Mouse (Mus musculus): ENCODE measurements around the gene Acap1. TPM values are rescaled to one million over a fixed set of nuclear protein-coding genes. Genes with fewer than 3 reads are reported as not detected.
"Not testable (repeated sequence)": the region's sequence is repeated elsewhere in the genome, so short reads cannot be mapped to it uniquely, and the experiment has no call there.

Gene Acap1
- polyA plus RNA-seq, 1 experiment from 2014 or later, result 5.1 TPM

GRCm38 (mm10) chr11:69917379-69917948, 22.1 kb upstream of the Acap1 start:
- no peak overlapping the region for H3K9ac ChIP-seq (ENCODE audit: low read length)
- no peak overlapping the region for H3K4me2 ChIP-seq (ENCODE audit: low read depth, low read length)
- WGBS, result 78% methylated on average over 8 of the region's 8 CpGs
- H3K4me1 ChIP-seq (ENCODE audit: control insufficient read depth, insufficient read depth, low read length), result peaks cover 39% of the 10 kb centered on the region
- no peak overlapping the region for H3K4me3 ChIP-seq (replicated peaks; ENCODE audit: low read length)
- no peaks in the 10 kb centered on the region for H3K9me3 ChIP-seq (replicated peaks; ENCODE audit: control insufficient read depth, low read length)
- H3K27ac ChIP-seq (ENCODE audit: low read length), result no peak overlapping the region
- no peaks in the 10 kb centered on the region for H3K27me3 ChIP-seq (ENCODE audit: control insufficient read depth, insufficient read depth, low read length)
- H3K36me3 ChIP-seq (ENCODE audit: control insufficient read depth, insufficient read depth, low read length), result peaks cover 23% of the 10 kb centered on the region
- ATAC-seq (ENCODE audit: insufficient read depth, low FRiP score), result no peak

- H3K9me3 ChIP-seq (replicated peaks; ENCODE audit: control insufficient read depth, low read length); ATAC-seq (ENCODE audit: insufficient read depth, low FRiP score); H3K27me3 ChIP-seq (ENCODE audit: control insufficient read depth, insufficient read depth, low read length); H3K9ac ChIP-seq (ENCODE audit: low read length); H3K4me3 ChIP-seq (replicated peaks; ENCODE audit: low read length); H3K4me2 ChIP-seq (ENCODE audit: low read depth, low read length); H3K27ac ChIP-seq (ENCODE audit: low read length): not testable (repeated sequence)
- Histone ChIP-seq H3K36me3 (ENCODE audit: control insufficient read depth, insufficient read depth, low read length) (peaks cover 28% of the 10 kb centered on the region), H3K4me1 (ENCODE audit: control insufficient read depth, insufficient read depth, low read length) (peaks cover 36% of the 10 kb centered on the region)
- WGBS, result 52% methylated on average over 7 of the region's 7 CpGs
Observed at GRCm38 (mm10) chr11:69916652-69917378, 21.5 kb upstream of the Acap1 start.

DNA sequence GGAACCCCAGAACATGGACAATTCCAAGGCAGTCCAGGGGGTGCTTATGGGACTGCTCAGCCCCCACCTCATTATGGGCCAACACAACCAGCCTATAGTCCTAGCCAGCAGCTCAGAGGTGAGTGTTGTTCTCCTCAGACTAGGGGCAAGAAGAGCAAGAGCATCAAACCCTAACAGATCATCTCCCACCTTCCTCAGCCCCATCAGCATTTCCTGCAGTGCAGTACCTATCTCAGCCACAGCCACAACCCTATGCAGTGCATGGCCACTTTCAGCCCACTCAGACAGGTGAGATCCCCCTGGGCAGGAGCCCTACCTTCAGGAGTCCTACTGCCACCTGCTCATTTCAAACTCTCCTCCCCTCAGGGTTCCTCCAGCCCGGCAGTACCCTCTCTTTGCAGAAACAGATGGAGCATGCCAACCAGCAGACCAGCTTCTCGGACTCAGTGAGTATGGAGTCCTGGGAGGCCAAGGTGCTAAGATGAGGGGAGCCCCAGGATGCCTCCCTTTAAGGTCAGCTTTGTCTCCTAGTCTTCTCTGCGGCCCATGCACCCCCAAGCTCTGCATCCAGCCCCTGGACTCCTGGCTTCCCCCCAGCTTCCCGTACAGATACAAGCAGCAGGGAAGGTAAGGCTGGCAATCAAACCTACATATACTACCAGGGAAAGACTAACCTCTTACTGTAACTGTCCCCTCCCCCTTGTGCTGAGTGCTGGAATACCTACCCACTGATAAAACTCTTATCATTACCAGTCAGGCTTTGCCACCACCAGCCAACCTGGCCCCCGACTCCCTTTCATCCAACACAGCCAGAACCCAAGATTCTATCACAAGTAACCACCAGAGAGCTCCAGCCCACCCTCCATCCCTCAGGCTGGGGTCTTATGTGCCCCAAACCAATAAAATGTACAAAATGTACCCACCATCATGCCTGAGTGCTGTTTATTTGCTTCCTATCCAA, 20.6 kb upstream of the Acap1 start:
- 0 out of 2 replicates have a peak overlapping the region, but pooled peaks have one; percentile 95 for H3K4me3 ChIP-seq (replicated peaks; ENCODE audit: low read length)

GRCm38 (mm10) chr11:69914917-69915430, 19.6 kb upstream of the Acap1 start:
- H3K4me1 ChIP-seq (ENCODE audit: control insufficient read depth, insufficient read depth, low read length), result peaks cover 36% of the 10 kb centered on the region
- H3K27me3 ChIP-seq (ENCODE audit: control insufficient read depth, insufficient read depth, low read length), result no peaks in the 10 kb centered on the region
- H3K4me3 ChIP-seq (replicated peaks; ENCODE audit: low read length), result peak overlapping the region; percentile 95
- peak overlapping the region; percentile 93 for H3K4me2 ChIP-seq (ENCODE audit: low read depth, low read length)
- peak overlapping the region; percentile 95 for H3K9ac ChIP-seq (ENCODE audit: low read length)
- no peak overlapping the region for H3K27ac ChIP-seq (ENCODE audit: low read length)
- WGBS, result 37% methylated on average over 9 of the region's 9 CpGs
- peaks cover 35% of the 10 kb centered on the region for H3K36me3 ChIP-seq (ENCODE audit: control insufficient read depth, insufficient read depth, low read length)
- no peaks in the 10 kb centered on the region for H3K9me3 ChIP-seq (replicated peaks; ENCODE audit: control insufficient read depth, low read length)
- ATAC-seq (ENCODE audit: insufficient read depth, low FRiP score), result no peak

More for the DNA sequence above, 20.6 kb upstream of the Acap1 start:
- H3K9ac ChIP-seq (ENCODE audit: low read length), result no peak overlapping the region; the same call in 1 of the 2 replicates
- no peak for ATAC-seq (ENCODE audit: insufficient read depth, low FRiP score)
- H3K27me3 ChIP-seq (ENCODE audit: control insufficient read depth, insufficient read depth, low read length), result no peaks in the 10 kb centered on the region
- H3K4me1 ChIP-seq (ENCODE audit: control insufficient read depth, insufficient read depth, low read length), result peaks cover 36% of the 10 kb centered on the region
- peaks cover 35% of the 10 kb centered on the region for H3K36me3 ChIP-seq (ENCODE audit: control insufficient read depth, insufficient read depth, low read length)
- no peaks in the 10 kb centered on the region for H3K9me3 ChIP-seq (replicated peaks; ENCODE audit: control insufficient read depth, low read length)
- no peak overlapping the region; the same call in 1 of the 2 replicates for H3K4me2 ChIP-seq (ENCODE audit: low read depth, low read length)
- no peak overlapping the region for H3K27ac ChIP-seq (ENCODE audit: low read length)
- WGBS, result 54% methylated on average over 5 of the region's 5 CpGs

DNA sequence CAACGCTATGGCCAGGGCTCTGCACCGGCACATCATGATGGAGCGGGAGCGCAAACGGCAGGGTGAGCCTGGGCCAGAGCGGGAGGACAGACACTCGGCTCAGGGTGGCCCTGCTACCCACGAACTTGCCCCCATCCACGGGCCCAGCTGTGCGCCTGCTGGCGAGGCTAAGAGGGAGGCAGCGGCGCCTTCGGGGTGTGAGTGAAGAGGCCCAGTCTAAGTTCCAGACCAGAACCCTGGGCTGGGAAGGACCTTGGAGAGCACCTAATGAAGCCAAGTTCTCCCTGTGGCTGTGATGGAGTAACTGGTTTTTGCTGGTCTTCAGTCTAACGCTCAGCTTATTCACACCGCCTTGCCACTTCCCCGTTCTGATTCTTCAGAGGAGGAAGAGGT, 19.0 kb upstream of the Acap1 start:
- no peaks in the 10 kb centered on the region for H3K9me3 ChIP-seq (replicated peaks; ENCODE audit: control insufficient read depth, low read length)
- H3K36me3 ChIP-seq (ENCODE audit: control insufficient read depth, insufficient read depth, low read length), result peaks cover 35% of the 10 kb centered on the region
- H3K27ac ChIP-seq (ENCODE audit: low read length), result peak overlapping the region; percentile 88
- peak overlapping the region; percentile 93 for H3K4me2 ChIP-seq (ENCODE audit: low read depth, low read length)
- H3K9ac ChIP-seq (ENCODE audit: low read length), result peak overlapping the region; percentile 95
- ATAC-seq (ENCODE audit: insufficient read depth, low FRiP score), result no peak
- H3K4me1 ChIP-seq (ENCODE audit: control insufficient read depth, insufficient read depth, low read length), result peaks cover 34% of the 10 kb centered on the region
- WGBS, result 2% methylated on average over 17 of the region's 17 CpGs
- no peaks in the 10 kb centered on the region for H3K27me3 ChIP-seq (ENCODE audit: control insufficient read depth, insufficient read depth, low read length)
- peak overlapping the region; percentile 95 for H3K4me3 ChIP-seq (replicated peaks; ENCODE audit: low read length)

DNA sequence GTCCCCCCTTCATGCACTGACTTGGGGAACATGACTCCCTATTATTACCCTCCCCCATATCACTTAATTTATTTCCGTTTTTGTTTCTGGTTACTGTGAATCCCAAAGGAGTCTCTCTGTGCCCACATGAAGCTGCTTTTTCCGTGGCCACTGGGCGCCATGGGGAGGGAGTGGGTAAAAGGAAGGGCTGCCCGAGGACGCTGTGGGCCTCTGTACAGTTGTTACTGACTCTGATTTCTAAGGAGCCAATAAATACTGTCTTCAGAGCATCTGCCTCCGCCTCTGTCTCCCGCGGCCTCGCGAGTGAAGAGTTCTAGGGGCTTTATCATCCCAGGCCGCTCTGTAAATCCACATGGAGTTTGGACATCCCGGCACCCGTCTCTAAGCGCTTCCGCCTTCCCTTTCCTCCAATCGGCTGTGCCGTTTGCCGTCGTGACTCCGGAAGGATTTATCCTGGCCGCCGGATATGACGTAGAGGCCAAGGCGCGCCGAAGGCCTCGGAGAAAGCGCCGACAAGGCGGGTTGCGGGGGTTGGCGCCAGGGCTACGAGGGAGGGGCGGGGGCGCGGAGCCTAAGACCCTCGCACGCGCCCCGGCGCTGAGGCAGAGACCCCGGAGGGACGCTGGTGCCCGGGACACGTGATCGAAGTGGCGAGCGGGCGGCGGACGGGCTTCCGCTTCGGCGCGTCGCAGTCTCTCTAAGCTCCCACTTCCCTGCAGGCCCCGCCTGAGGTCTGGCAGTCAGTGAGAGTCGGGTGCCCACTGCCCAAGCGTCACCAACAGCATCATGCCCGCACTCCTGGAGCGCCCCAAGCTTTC, 18.4 kb upstream of the Acap1 start, which contains the start of gene Gps2:
Gene Gps2 (plus strand): TSS at position 335 of the 818 bp plus-strand sequence.
- H3K4me3 ChIP-seq (replicated peaks; ENCODE audit: low read length), result peak within 1 kb of the TSS; percentile 95

DNA sequence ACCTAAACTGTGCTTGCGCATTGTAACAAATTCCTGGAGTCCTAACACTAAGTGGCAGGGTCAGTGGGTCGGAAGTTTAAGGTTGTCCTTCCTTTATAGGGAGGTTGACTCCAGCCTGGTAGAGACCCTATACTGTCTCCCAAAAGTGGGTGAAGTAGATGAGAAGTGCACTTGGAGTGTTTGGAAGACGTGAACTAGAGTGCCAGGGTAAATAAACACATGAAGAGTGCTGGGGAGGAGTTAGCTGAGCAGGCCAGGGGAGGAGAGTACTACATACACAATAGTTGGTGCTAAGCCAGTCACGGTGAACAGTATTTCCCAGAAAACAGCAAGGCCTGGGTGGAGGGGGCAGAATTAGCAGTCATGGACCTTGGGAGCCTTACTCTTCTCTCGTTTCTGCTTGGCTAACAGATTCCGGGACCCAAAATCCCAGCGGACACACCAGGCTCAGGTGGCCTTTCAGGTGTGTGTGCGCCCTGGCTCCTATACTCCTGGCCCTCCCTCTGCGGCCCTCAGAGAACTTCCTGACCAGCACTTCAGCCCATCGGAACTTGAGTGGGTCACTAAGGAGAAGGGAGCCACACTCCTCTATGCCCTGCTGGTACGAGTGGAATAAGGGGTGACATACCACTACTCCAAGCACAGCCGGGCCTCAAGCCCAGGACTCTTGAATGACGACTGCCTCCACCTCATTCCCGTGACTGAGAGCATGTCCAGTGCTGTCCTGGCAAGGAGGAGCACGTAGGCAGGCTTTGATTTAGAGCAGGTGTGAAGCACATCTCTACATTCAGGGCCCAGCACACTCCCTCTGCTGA, 17.6 kb upstream of the Acap1 start:
- peak overlapping the region; percentile 95 for H3K4me3 ChIP-seq (replicated peaks; ENCODE audit: low read length)
- peak overlapping the region; percentile 93 for H3K4me2 ChIP-seq (ENCODE audit: low read depth, low read length)
- WGBS, result 78% methylated on average over 15 of the region's 15 CpGs
- ATAC-seq (ENCODE audit: insufficient read depth, low FRiP score), result no peak
- H3K27me3 ChIP-seq (ENCODE audit: control insufficient read depth, insufficient read depth, low read length), result no peaks in the 10 kb centered on the region
- H3K9ac ChIP-seq (ENCODE audit: low read length), result peak overlapping the region; percentile 95
- H3K9me3 ChIP-seq (replicated peaks; ENCODE audit: control insufficient read depth, low read length), result no peaks in the 10 kb centered on the region
- H3K4me1 ChIP-seq (ENCODE audit: control insufficient read depth, insufficient read depth, low read length), result peaks cover 28% of the 10 kb centered on the region
- 0 out of 2 replicates have a peak overlapping the region, but pooled peaks have one; percentile 88 for H3K27ac ChIP-seq (ENCODE audit: low read length)
- peaks cover 36% of the 10 kb centered on the region for H3K36me3 ChIP-seq (ENCODE audit: control insufficient read depth, insufficient read depth, low read length)

More for the DNA sequence above, 18.4 kb upstream of the Acap1 start, which contains the start of gene Gps2:
- Histone ChIP-seq H3K27me3 (ENCODE audit: control insufficient read depth, insufficient read depth, low read length) (no peaks in the 10 kb centered on the region), H3K9ac (ENCODE audit: low read length) (peak within 1 kb of the TSS; percentile 95), H3K4me2 (ENCODE audit: low read depth, low read length) (peak within 1 kb of the TSS; percentile 93), H3K27ac (ENCODE audit: low read length) (peak within 1 kb of the TSS; percentile 88), H3K4me1 (ENCODE audit: control insufficient read depth, insufficient read depth, low read length) (peaks cover 28% of the 10 kb centered on the region), H3K9me3 (replicated peaks; ENCODE audit: control insufficient read depth, low read length) (no peaks in the 10 kb centered on the region), H3K36me3 (ENCODE audit: control insufficient read depth, insufficient read depth, low read length) (peaks cover 35% of the 10 kb centered on the region)
- 2% methylated on average over 61 of the region's 61 CpGs for WGBS
- ATAC-seq (ENCODE audit: insufficient read depth, low FRiP score), result peak; percentile 90
